Mouse (Mus musculus) forebrain, embryonic 16.5 days (tissue): ENCODE measurements around the gene Spata46. TPM values are rescaled to one million over a fixed set of nuclear protein-coding genes. Genes with fewer than 3 reads are reported as not detected.

Source experiments
- ATAC-seq: fragments of 200-750 bp; cut with Nextera tagmentation; 2 replicates; pipeline ENCODE4 v1.8.0; 2017; ENCODE audit warnings: mild to moderate bottlenecking, moderate library complexity
- H3K27ac ChIP-seq: fragments of 300-500 bp; sonication (generic); 2 replicates; pipeline ENCODE4 v1.5.1; 2014; ENCODE audit warnings: low read length, control low read depth
- H3K27me3 ChIP-seq: fragments of 300-500 bp; sonication (generic); replicated peaks from 2 replicates; pipeline ENCODE4 v1.6.1; 2014; ENCODE audit warnings: low read length; ENCODE audit not compliant: control insufficient read depth, insufficient read depth
- H3K36me3 ChIP-seq: fragments of 300-500 bp; sonication (generic); 2 replicates; pipeline ENCODE4 v1.6.1; 2014; ENCODE audit not compliant: control insufficient read depth, insufficient read depth
- H3K4me1 ChIP-seq: fragments of 300-500 bp; sonication (generic); replicated peaks from 2 replicates; pipeline ENCODE4 v1.6.1; 2014; ENCODE audit warnings: low read length; ENCODE audit not compliant: control insufficient read depth, insufficient read depth
- H3K4me2 ChIP-seq: fragments of 300-500 bp; sonication (generic); 2 replicates; pipeline ENCODE4 v1.6.1; 2014; ENCODE audit warnings: mild to moderate bottlenecking, low read length, control low read depth
- H3K4me3 ChIP-seq: fragments of 300-500 bp; sonication (generic); replicated peaks from 2 replicates; pipeline ENCODE4 v1.5.1; 2014; ENCODE audit warnings: mild to moderate bottlenecking, low read length, control low read depth
- H3K9ac ChIP-seq: fragments of 300-500 bp; sonication (generic); replicated peaks from 2 replicates; pipeline ENCODE4 v1.6.1; 2014; ENCODE audit warnings: low read depth, low read length, control low read depth
- H3K9me3 ChIP-seq: fragments of 300-500 bp; sonication (generic); 2 replicates; pipeline ENCODE4 v1.6.1; 2016; ENCODE audit warnings: low read length; ENCODE audit not compliant: control insufficient read depth
- WGBS: fragments of 180-500 bp; shearing (Covaris S2); extraction: QIAGEN DNeasy Blood & Tissue Kit; methylation state at CpG from one replicate; pipeline ENCODE4 v1.1.7; 2014; 5-methylcytosine and 5-hydroxymethylcytosine counted together
- polyA plus RNA-seq: library from polyadenylated mRNA; unstranded; fragments of >200 nt; fragmentation: Nextera tagmentation; extraction: Ambion mirVana; gene quantifications from 2 replicates; pipeline ENCODE4 v1.2.1, GENCODE M21; 2015

Spata46 gene
- polyA plus RNA-seq, 1 experiment from 2014 or later = 1.7 TPM

- ATAC-seq = no peak
- H3K4me3 ChIP-seq = no peak overlapping the region
- H3K4me2 ChIP-seq = no peak overlapping the region
- H3K27ac ChIP-seq = no peak overlapping the region
- H3K9ac ChIP-seq = no peak overlapping the region
- WGBS = 90% methylated on average over 4 of the region's 4 CpGs
- H3K4me1 ChIP-seq = no peaks in the 10 kb centered on the region
- H3K36me3 ChIP-seq = no peaks in the 10 kb centered on the region
- H3K9me3 ChIP-seq = no peaks in the 10 kb centered on the region
- no peaks in the 10 kb centered on the region for H3K27me3 ChIP-seq
These were observed 16.7 kb downstream of the Spata46 start for GRCm38 (mm10) chr1:170325277-170325676.

DNA sequence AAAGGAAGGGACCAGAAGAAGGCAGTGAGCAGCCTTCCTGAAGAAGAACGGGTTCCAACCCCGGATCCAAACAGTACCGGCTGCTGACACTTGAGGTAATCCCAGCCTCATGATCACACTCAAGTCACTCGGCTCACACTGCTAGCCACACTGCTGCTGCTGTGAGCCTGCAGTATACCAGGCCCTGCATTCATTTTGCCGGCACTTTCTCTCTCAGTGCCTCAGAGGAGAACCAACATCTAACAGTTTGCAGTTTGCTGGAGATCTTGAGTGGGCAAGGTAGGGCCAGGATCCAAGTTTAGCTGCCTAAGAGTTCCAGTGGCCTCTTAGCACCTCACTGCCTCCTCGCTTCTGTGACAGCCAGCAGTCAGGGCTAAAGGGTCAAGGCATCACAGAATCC, 23.3 kb downstream of the Spata46 start:
- Histone ChIP-seq H3K36me3 (no peaks in the 10 kb centered on the region), H3K27me3 (no peaks in the 10 kb centered on the region), H3K27ac (no peak overlapping the region), H3K4me1 (no peaks in the 10 kb centered on the region), H3K4me3 (no peak overlapping the region), H3K4me2 (no peak overlapping the region), H3K9me3 (no peaks in the 10 kb centered on the region), H3K9ac (no peak overlapping the region)
- no peak for ATAC-seq
- WGBS = 85% methylated on average over 6 of the region's 6 CpGs

- no peaks in the 10 kb centered on the region for H3K9me3 ChIP-seq
- H3K27me3 ChIP-seq = no peaks in the 10 kb centered on the region
- no peak for ATAC-seq
- H3K4me1 ChIP-seq = no peaks in the 10 kb centered on the region
- no peak overlapping the region for H3K4me3 ChIP-seq
- H3K9ac ChIP-seq = no peak overlapping the region
- no peak overlapping the region for H3K4me2 ChIP-seq
- WGBS = 64% methylated on average over 4 of the region's 4 CpGs
- H3K36me3 ChIP-seq = no peaks in the 10 kb centered on the region
- no peak overlapping the region for H3K27ac ChIP-seq
These were observed 24.2 kb downstream of the Spata46 start for GRCm38 (mm10) chr1:170332775-170333174.

GRCm38 (mm10) chr1:170339943-170340342, 31.3 kb downstream of the Spata46 start:
- Histone ChIP-seq H3K9me3 (no peaks in the 10 kb centered on the region), H3K4me2 (no peak overlapping the region), H3K9ac (no peak overlapping the region), H3K27ac (no peak overlapping the region), H3K4me3 (no peak overlapping the region), H3K27me3 (no peaks in the 10 kb centered on the region), H3K36me3 (no peaks in the 10 kb centered on the region), H3K4me1 (0 out of 2 replicates have a peak, but pooled peaks cover 3% of the 10 kb centered on the region)
- WGBS = 96% methylated on average over 3 of the region's 3 CpGs
- ATAC-seq = no peak

DNA sequence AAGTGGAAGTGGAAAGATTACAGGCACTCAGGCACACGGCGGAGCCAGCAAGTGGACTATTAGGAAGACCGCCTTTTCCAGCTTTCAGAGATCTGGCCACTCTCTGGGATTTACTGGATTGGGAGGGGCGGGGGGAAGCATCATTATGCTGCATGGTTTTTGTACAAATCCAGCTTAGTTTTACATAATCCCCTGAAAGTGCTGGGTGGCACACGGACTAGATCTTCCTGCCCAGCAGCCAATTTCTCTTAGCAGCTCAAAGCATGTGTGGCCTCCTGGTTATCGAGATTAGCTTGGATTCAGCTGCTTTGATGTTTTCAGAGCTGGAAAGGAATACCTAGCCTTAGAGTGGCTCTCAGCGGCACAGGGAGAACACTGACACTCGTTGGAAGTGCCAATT, 34.5 kb downstream of the Spata46 start:
- Histone ChIP-seq H3K36me3 (no peaks in the 10 kb centered on the region), H3K9me3 (no peaks in the 10 kb centered on the region), H3K9ac (no peak overlapping the region), H3K27ac (no peak overlapping the region), H3K4me2 (no peak overlapping the region), H3K4me1 (0 out of 2 replicates have a peak, but pooled peaks cover 3% of the 10 kb centered on the region), H3K27me3 (no peaks in the 10 kb centered on the region), H3K4me3 (no peak overlapping the region)
- 48% methylated on average over 8 of the region's 8 CpGs for WGBS
- ATAC-seq = no peak

DNA sequence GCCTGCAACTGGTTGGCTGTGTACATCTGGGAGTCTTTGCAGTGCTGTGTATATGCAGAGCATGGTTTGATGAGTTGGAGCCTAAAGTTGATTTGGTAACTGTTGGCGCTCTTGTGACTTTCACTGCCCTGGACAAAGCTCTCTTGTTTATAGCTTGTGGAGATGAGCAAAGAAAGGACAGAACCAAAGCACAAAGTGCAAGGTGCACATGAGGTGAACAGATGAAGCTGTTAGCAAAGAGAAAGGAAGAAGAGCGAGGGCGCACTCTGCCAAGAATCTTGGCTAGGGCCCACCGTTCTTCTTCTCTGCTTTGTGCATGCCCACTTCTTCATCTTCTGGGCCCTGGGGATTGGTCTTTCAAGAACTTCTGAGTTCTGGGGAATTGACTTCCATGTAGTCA, 35.3 kb downstream of the Spata46 start:
- 95% methylated on average over 4 of the region's 4 CpGs for WGBS
- H3K9me3 ChIP-seq = no peaks in the 10 kb centered on the region
- H3K9ac ChIP-seq = no peak overlapping the region
- H3K4me1 ChIP-seq = 0 out of 2 replicates have a peak, but pooled peaks cover 3% of the 10 kb centered on the region
- no peak overlapping the region for H3K27ac ChIP-seq
- no peak overlapping the region for H3K4me3 ChIP-seq
- no peaks in the 10 kb centered on the region for H3K27me3 ChIP-seq
- no peaks in the 10 kb centered on the region for H3K36me3 ChIP-seq
- no peak overlapping the region for H3K4me2 ChIP-seq
- ATAC-seq = no peak

GRCm38 (mm10) chr1:170346266-170346665, 37.7 kb downstream of the Spata46 start:
- Histone ChIP-seq H3K4me1 (0 out of 2 replicates have a peak, but pooled peaks cover 3% of the 10 kb centered on the region), H3K36me3 (no peaks in the 10 kb centered on the region), H3K9me3 (no peaks in the 10 kb centered on the region), H3K27ac (no peak overlapping the region), H3K9ac (no peak overlapping the region), H3K4me3 (no peak overlapping the region), H3K27me3 (no peaks in the 10 kb centered on the region), H3K4me2 (no peak overlapping the region)
- WGBS = 67% methylated on average over 3 of the region's 3 CpGs
- no peak for ATAC-seq

DNA sequence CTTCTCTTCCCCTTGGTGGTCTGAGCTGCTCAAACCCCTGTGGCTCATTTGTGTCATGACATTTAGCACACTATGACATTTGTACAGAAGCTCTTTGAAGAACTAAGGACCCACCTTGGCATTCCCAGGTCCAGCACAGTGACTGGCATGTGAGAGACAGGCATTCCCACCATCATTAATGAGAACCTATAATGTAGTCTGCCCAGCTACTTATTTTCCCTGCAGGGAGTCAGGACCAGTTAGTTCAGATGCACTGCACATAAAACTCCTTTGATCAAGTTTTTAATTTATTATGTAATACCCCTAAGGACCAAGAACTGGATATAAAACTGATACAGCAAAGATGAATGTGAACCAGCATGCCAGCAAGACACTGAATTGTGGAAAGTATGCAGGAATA, 42.5 kb downstream of the Spata46 start:
- no peaks in the 10 kb centered on the region; the same call in 1 of the 2 replicates for H3K4me1 ChIP-seq

DNA sequence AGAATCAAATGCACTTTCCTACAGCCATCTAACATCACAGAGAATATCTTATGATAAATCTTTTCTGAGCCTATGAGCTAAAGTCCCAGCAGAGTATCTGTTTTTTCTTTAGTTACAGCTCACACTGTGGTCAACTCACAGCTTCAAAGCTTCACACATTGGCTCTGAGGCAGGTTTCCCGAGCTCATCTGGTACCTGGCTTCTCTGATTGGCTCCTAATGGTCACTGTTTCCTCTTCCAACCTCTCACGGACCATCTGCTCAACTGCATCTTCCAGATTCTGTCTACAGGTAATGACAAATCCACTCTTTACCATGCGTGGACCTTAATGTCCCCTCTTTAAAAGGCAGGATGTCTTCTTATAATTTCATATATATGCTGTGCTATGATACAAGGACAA, 44.7 kb downstream of the Spata46 start:
- H3K4me1 ChIP-seq = peaks cover 4% of the 10 kb centered on the region; the same call in 1 of the 2 replicates
- ATAC-seq = no peak
- H3K27me3 ChIP-seq = no peaks in the 10 kb centered on the region
- H3K4me2 ChIP-seq = no peak overlapping the region
- WGBS = 81% methylated on average over 3 of the region's 3 CpGs
- H3K9me3 ChIP-seq = no peaks in the 10 kb centered on the region
- H3K27ac ChIP-seq = no peak overlapping the region
- H3K36me3 ChIP-seq = no peaks in the 10 kb centered on the region
- no peak overlapping the region for H3K4me3 ChIP-seq
- H3K9ac ChIP-seq = no peak overlapping the region

More for the DNA sequence above, 42.5 kb downstream of the Spata46 start:
- Histone ChIP-seq H3K4me3 (no peak overlapping the region), H3K27ac (no peak overlapping the region), H3K9me3 (no peaks in the 10 kb centered on the region), H3K27me3 (no peaks in the 10 kb centered on the region), H3K36me3 (no peaks in the 10 kb centered on the region), H3K4me2 (no peak overlapping the region), H3K9ac (no peak overlapping the region)
- ATAC-seq = no peak
